Mouse (Mus musculus) CH12.LX (cell line): ENCODE results near the gene Bag1. TPM values are rescaled to one million over a fixed set of nuclear protein-coding genes. Genes with fewer than 3 reads are reported as not detected.

ENCODE experiments used
- DNase-seq: peaks from one replicate; pipeline ENCODE4 v3.0.0-alpha.2; 2013; ENCODE audit errors: extremely low read depth
- H3K27ac ChIP-seq: 2 replicates; pipeline ENCODE4 v1.5.1; 2012; ENCODE audit warnings: low read depth, mild to moderate bottlenecking, control low read depth, moderate library complexity; ENCODE audit not compliant: insufficient read depth
- H3K27me3 ChIP-seq: replicated peaks from 2 replicates; pipeline ENCODE3; 2012; ENCODE audit warnings: inconsistent platforms
- H3K36me3 ChIP-seq, 2 experiments: replicated peaks in 1 of 2; 2 replicates each; pipeline versions ENCODE3 to v1.6.1; 2012; ENCODE audit warnings: inconsistent platforms in 1 of 2, low read length in 1 of 2, mild to moderate bottlenecking in 1 of 2, mixed read lengths in 1 of 2, moderate library complexity in 1 of 2; ENCODE audit not compliant: control insufficient read depth in 1 of 2, insufficient read depth in 1 of 2
- H3K4me1 ChIP-seq, 2 experiments: 2 replicates each; pipeline ENCODE4 v1.6.1; 2012; ENCODE audit warnings: inconsistent platforms in 1 of 2, moderate library complexity in 1 of 2; ENCODE audit not compliant: insufficient read depth in 2 of 2, control insufficient read depth in 1 of 2
- H3K4me2 ChIP-seq: 2 replicates; pipeline ENCODE4 v1.6.1; 2012; ENCODE audit warnings: low read depth, mild to moderate bottlenecking, control low read depth; ENCODE audit not compliant: poor library complexity, insufficient read depth, severe bottlenecking
- H3K4me3 ChIP-seq, 3 experiments: fragments of 150-350 bp in 1 of 3; sonication (generic) in 1 of 3; replicated peaks in 1 of 3; 2 replicates each; pipeline versions ENCODE3 to v1.5.1; 2011 to 2012; ENCODE audit warnings: low read depth in 2 of 3, low read length in 2 of 3, mild to moderate bottlenecking in 2 of 3, moderate library complexity in 2 of 3, control low read depth in 1 of 3, improper control_type of control experiment in 1 of 3, inconsistent platforms in 1 of 3, mixed read lengths in 1 of 3; ENCODE audit not compliant: poor library complexity in 1 of 3
- H3K79me2 ChIP-seq: replicated peaks from 2 replicates; pipeline ENCODE4 v1.6.1; 2012; ENCODE audit warnings: mild to moderate bottlenecking, moderate library complexity; ENCODE audit not compliant: control insufficient read depth, poor library complexity, insufficient read depth, severe bottlenecking; ENCODE audit errors: extremely low read depth
- H3K9ac ChIP-seq: 2 replicates; pipeline ENCODE4 v1.6.1; 2012; ENCODE audit warnings: low read depth, mild to moderate bottlenecking, control low read depth, moderate library complexity; ENCODE audit not compliant: insufficient read depth
- H3K9me3 ChIP-seq: replicated peaks from 2 replicates; pipeline ENCODE3; 2012; ENCODE audit warnings: low read length, inconsistent platforms, mixed read lengths
- CHD1 ChIP-seq: IDR thresholded peaks from 2 replicates; pipeline ENCODE4 v1.6.1; 2012; ENCODE audit warnings: low read depth, low read length, improper control_type of control experiment, inconsistent platforms
- CHD2 ChIP-seq: IDR thresholded peaks from 2 replicates; pipeline ENCODE4 v1.6.1; 2011; ENCODE audit warnings: low read length, improper control_type of control experiment
- ELF1 ChIP-seq: IDR thresholded peaks from 2 replicates; pipeline ENCODE4 v1.6.1; 2014; ENCODE audit warnings: low read depth, mild to moderate bottlenecking, inconsistent platforms, low read length, improper control_type of control experiment
- EP300 ChIP-seq: IDR thresholded peaks from 2 replicates; pipeline ENCODE4 v1.6.1; 2011; ENCODE audit warnings: low read length, improper control_type of control experiment
- HCFC1 ChIP-seq: IDR thresholded peaks from 2 replicates; pipeline ENCODE4 v1.6.1; 2012; ENCODE audit warnings: low read depth, mild to moderate bottlenecking, inconsistent platforms, low read length, improper control_type of control experiment
- JUND ChIP-seq: conservative IDR thresholded peaks from 2 replicates; pipeline ENCODE4 v1.6.1; 2011; ENCODE audit warnings: low read depth, low read length, improper control_type of control experiment
- KAT2A ChIP-seq: IDR thresholded peaks from 2 replicates; pipeline ENCODE4 v1.6.1; 2012; ENCODE audit warnings: low read length, improper control_type of control experiment, inconsistent platforms; ENCODE audit not compliant: insufficient replicate concordance
- MAFK ChIP-seq: IDR thresholded peaks from 2 replicates; pipeline ENCODE4 v1.6.1; 2011; ENCODE audit warnings: low read length, improper control_type of control experiment; ENCODE audit not compliant: insufficient replicate concordance
- MAX ChIP-seq: IDR thresholded peaks from 2 replicates; pipeline ENCODE4 v1.6.1; 2011; ENCODE audit warnings: low read length, improper control_type of control experiment
- MYC ChIP-seq: IDR thresholded peaks from 2 replicates; pipeline ENCODE4 v1.6.1; 2011; ENCODE audit warnings: low read depth, mild to moderate bottlenecking, improper control_type of control experiment, low read length
- NELFE ChIP-seq: IDR thresholded peaks from 2 replicates; pipeline ENCODE4 v1.6.1; 2011; ENCODE audit warnings: low read depth, low read length, improper control_type of control experiment
- NRF1 ChIP-seq: IDR thresholded peaks from 2 replicates; pipeline ENCODE4 v1.6.1; 2014; ENCODE audit warnings: low read depth, mild to moderate bottlenecking, inconsistent platforms, low read length, improper control_type of control experiment, moderate library complexity
- PAX5 ChIP-seq: IDR thresholded peaks from 2 replicates; pipeline ENCODE4 v1.6.1; 2012; ENCODE audit warnings: low read length, inconsistent platforms, mixed read lengths
- POLR2AphosphoS2 ChIP-seq: IDR thresholded peaks from 2 replicates; pipeline ENCODE4 v1.6.1; 2011; ENCODE audit warnings: low read depth, low read length, improper control_type of control experiment
- RCOR1 ChIP-seq: conservative IDR thresholded peaks from 2 replicates; pipeline ENCODE4 v1.6.1; 2012; ENCODE audit warnings: low read depth, mild to moderate bottlenecking, inconsistent platforms, low read length, improper control_type of control experiment
- TBP ChIP-seq: conservative IDR thresholded peaks from 2 replicates; pipeline ENCODE4 v1.6.1; 2011; ENCODE audit warnings: low read depth, low read length, improper control_type of control experiment
- TCF12 ChIP-seq: IDR thresholded peaks from 2 replicates; pipeline ENCODE4 v1.6.1; 2014; ENCODE audit warnings: low read depth, mild to moderate bottlenecking, inconsistent platforms, low read length, improper control_type of control experiment
- USF2 ChIP-seq: conservative IDR thresholded peaks from 2 replicates; pipeline ENCODE4 v1.6.1; 2011; ENCODE audit warnings: low read depth, low read length, improper control_type of control experiment
- ZC3H11A ChIP-seq: IDR thresholded peaks from 2 replicates; pipeline ENCODE4 v1.6.1; 2012; ENCODE audit warnings: low read depth, mild to moderate bottlenecking, inconsistent platforms, low read length, improper control_type of control experiment
- ZKSCAN1 ChIP-seq: IDR thresholded peaks from 2 replicates; pipeline ENCODE4 v1.6.1; 2012; ENCODE audit warnings: low read depth, inconsistent platforms, low read length, improper control_type of control experiment, borderline replicate concordance
- ZMIZ1 ChIP-seq: IDR thresholded peaks from 2 replicates; pipeline ENCODE4 v1.6.1; 2012; ENCODE audit warnings: low read depth, mild to moderate bottlenecking, inconsistent platforms, low read length, improper control_type of control experiment
- ZNF384 ChIP-seq: IDR thresholded peaks from 2 replicates; pipeline ENCODE4 v1.6.1; 2012; ENCODE audit warnings: low read depth, low read length, improper control_type of control experiment, inconsistent platforms
- dilution Hi-C: fragments of 300-500 bp; cut with MboI; formaldehyde crosslinking; loops from 2 replicates; pipeline ENCODE4 v1.14.3; 2020; ENCODE audit warnings: low sequenced_read_pairs; ENCODE audit not compliant: extremely low pct_unique_long_range_greater_than_20kb, extremely low pct_ligation_motif_present
- in situ Hi-C: fragments of 300-500 bp; cut with MboI; formaldehyde crosslinking; loops from 3 replicates; pipeline ENCODE4 v1.14.3; 2019; ENCODE audit warnings: low sequenced_read_pairs, low pct_ligation_motif_present, low pct_unique_long_range_greater_than_20kb, mixed read lengths
- polyA plus RNA-seq: library from polyadenylated mRNA; unstranded; fragments of >175 nt; gene quantifications from 2 replicates; pipeline ENCODE4 v1.2.1, GENCODE M21; 2012; ENCODE audit warnings: low read depth; ENCODE audit not compliant: insufficient read length
- total RNA-seq, 2 experiments: library from RNA; depleted of rRNA; stranded (reverse); fragments of 300-350 nt in 1 of 2; fragments of >200 nt in 1 of 2; gene quantifications; 2 replicates each; pipeline ENCODE4 v1.2.3; 2012 to 2014

Bag1 gene
- total and polyA plus RNA-seq, 3 experiments = 105 to 161 (median 149) TPM

- no peak overlapping the region for H3K9ac ChIP-seq
- TF ChIP-seq ZKSCAN1 (no peak), USF2 (no peak), NRF1 (no peak), MYC (no peak), ELF1 (no peak), POLR2AphosphoS2 (no peak), CHD1 (no peak), EP300 (no peak), PAX5 (no peak), TBP (no peak), ZC3H11A (no peak), TCF12 (no peak), RCOR1 (no peak), MAX (no peak)
- in situ Hi-C loops = no loop called here
- H3K9me3 ChIP-seq = peaks cover 3% of the 10 kb centered on the region
- no peak overlapping the region for H3K27ac ChIP-seq
- DNase-seq = no peak
- no peaks in the 10 kb centered on the region for H3K36me3 ChIP-seq
- peaks cover 1% of the 10 kb centered on the region for H3K27me3 ChIP-seq
- no peaks in the 10 kb centered on the region for H3K4me1 ChIP-seq
- H3K4me2 ChIP-seq = no peak overlapping the region
- no peaks in the 10 kb centered on the region for H3K79me2 ChIP-seq
- dilution Hi-C loops = no loop called here
- no peak overlapping the region for H3K4me3 ChIP-seq
Observed at GRCm38 (mm10) chr4:40920576-40920975, 27.5 kb downstream of the Bag1 start.

- H3K27ac ChIP-seq = no peak within 1 kb of the TSS
- H3K4me1 ChIP-seq = no peaks in the 10 kb centered on the region
- no peaks in the 10 kb centered on the region for H3K36me3 ChIP-seq
- no peak within 1 kb of the TSS for H3K4me2 ChIP-seq
- peaks cover 1% of the 10 kb centered on the region for H3K27me3 ChIP-seq
- H3K9ac ChIP-seq = no peak within 1 kb of the TSS
- H3K9me3 ChIP-seq = peaks cover 3% of the 10 kb centered on the region
- no peaks in the 10 kb centered on the region for H3K79me2 ChIP-seq
- TF ChIP-seq HCFC1 (no peak), TCF12 (no peak), JUND (no peak), ZNF384 (no peak), TBP (no peak), ZMIZ1 (no peak), CHD2 (no peak), USF2 (no peak), PAX5 (no peak), KAT2A (no peak), MYC (no peak), ELF1 (no peak), MAX (no peak), MAFK (no peak), NELFE (no peak)
- in situ Hi-C loops = no loop called here
- dilution Hi-C loops = no loop called here
- no peak within 1 kb of the TSS for H3K4me3 ChIP-seq
- no peak for DNase-seq
Observed at GRCm38 (mm10) chr4:40919785-40920184, 28.3 kb downstream of the Bag1 start, which contains the start of gene Spink4. Gene Spink4 (plus strand): TSS chr4:40920052.
